Mouse (Mus musculus) intestine, embryonic 16.5 days (tissue): ENCODE results near the gene Zfp101. TPM values are rescaled to one million over a fixed set of nuclear protein-coding genes. Genes with fewer than 3 reads are reported as not detected.

Experiments
- ATAC-seq: fragments of 200-750 bp; cut with Nextera tagmentation; 2 replicates; pipeline ENCODE4 v1.8.0; 2017; ENCODE audit warnings: moderate TSS enrichment, moderate library complexity
- H3K27ac ChIP-seq: fragments of 300-500 bp; sonication (generic); 2 replicates; pipeline ENCODE4 v1.5.1; 2014; ENCODE audit warnings: mild to moderate bottlenecking, low read length
- H3K27me3 ChIP-seq: fragments of 300-500 bp; sonication (generic); replicated peaks from 2 replicates; pipeline ENCODE4 v1.6.1; 2014; ENCODE audit warnings: low read length, control low read depth, mixed read lengths; ENCODE audit not compliant: control insufficient read depth, insufficient read depth
- H3K36me3 ChIP-seq: fragments of 300-500 bp; sonication (generic); 2 replicates; pipeline ENCODE4 v1.6.1; 2014; ENCODE audit warnings: low read length, control low read depth; ENCODE audit not compliant: control insufficient read depth, insufficient read depth
- H3K4me1 ChIP-seq: fragments of 300-500 bp; sonication (generic); 2 replicates; pipeline ENCODE4 v1.6.1; 2014; ENCODE audit warnings: low read length, control low read depth, mixed read lengths; ENCODE audit not compliant: control insufficient read depth, insufficient read depth
- H3K4me2 ChIP-seq: fragments of 300-500 bp; sonication (generic); 2 replicates; pipeline ENCODE4 v1.6.1; 2014; ENCODE audit warnings: low read depth, low read length, control low read depth
- H3K4me3 ChIP-seq: fragments of 300-500 bp; sonication (generic); 2 replicates; pipeline ENCODE4 v1.5.1; 2014; ENCODE audit warnings: mild to moderate bottlenecking, low read length
- H3K9ac ChIP-seq: fragments of 300-500 bp; sonication (generic); 2 replicates; pipeline ENCODE4 v1.6.1; 2014; ENCODE audit warnings: low read depth, low read length
- H3K9me3 ChIP-seq: fragments of 300-500 bp; sonication (generic); 2 replicates; pipeline ENCODE4 v1.6.1; 2016; ENCODE audit warnings: low read length, control low read depth; ENCODE audit not compliant: control insufficient read depth
- WGBS: fragments of 180-500 bp; shearing (Covaris S2); extraction: QIAGEN DNeasy Blood & Tissue Kit; methylation state at CpG from one replicate; pipeline ENCODE4 v1.1.7; 2014; 5-methylcytosine and 5-hydroxymethylcytosine counted together
- polyA plus RNA-seq: library from polyadenylated mRNA; unstranded; fragments of >200 nt; fragmentation: Nextera tagmentation; extraction: Ambion mirVana; gene quantifications from 2 replicates; pipeline ENCODE4 v1.2.1, GENCODE M21; 2015

The Zfp101 gene
- 8.3 and 9.5 TPM in 2 replicates for polyA plus RNA-seq

GRCm38 (mm10) chr17:33394182-33395034, at the start of gene Zfp101:
Gene Zfp101, minus strand, starts transcription at chr17:33394641.
- H3K36me3 ChIP-seq = no peaks in the 10 kb centered on the region
- H3K27ac ChIP-seq = 0 out of 2 replicates have a peak within 1 kb of the TSS, but pooled peaks have one; percentile 59
- 0 out of 2 replicates have a peak, but pooled peaks cover 3% of the 10 kb centered on the region for H3K27me3 ChIP-seq
- H3K9me3 ChIP-seq = no peaks in the 10 kb centered on the region
- under 1% methylated on average over 44 of the region's 44 CpGs for WGBS
- H3K4me1 ChIP-seq = peaks cover 7% of the 10 kb centered on the region
- ATAC-seq = peak; percentile 100
- H3K9ac ChIP-seq = peak within 1 kb of the TSS; percentile 85
- peak within 1 kb of the TSS; percentile 57 for H3K4me2 ChIP-seq
- H3K4me3 ChIP-seq = peak within 1 kb of the TSS; percentile 92

GRCm38 (mm10) chr17:33441159-33441558, 46.7 kb upstream of the Zfp101 start:
- H3K4me1 ChIP-seq = no peaks in the 10 kb centered on the region
- no peaks in the 10 kb centered on the region for H3K27me3 ChIP-seq
- no peaks in the 10 kb centered on the region for H3K9me3 ChIP-seq
- no peak overlapping the region for H3K4me3 ChIP-seq
- ATAC-seq = no peak
- H3K4me2 ChIP-seq = no peak overlapping the region
- H3K27ac ChIP-seq = no peak overlapping the region
- H3K9ac ChIP-seq = no peak overlapping the region
- H3K36me3 ChIP-seq = no peaks in the 10 kb centered on the region

DNA sequence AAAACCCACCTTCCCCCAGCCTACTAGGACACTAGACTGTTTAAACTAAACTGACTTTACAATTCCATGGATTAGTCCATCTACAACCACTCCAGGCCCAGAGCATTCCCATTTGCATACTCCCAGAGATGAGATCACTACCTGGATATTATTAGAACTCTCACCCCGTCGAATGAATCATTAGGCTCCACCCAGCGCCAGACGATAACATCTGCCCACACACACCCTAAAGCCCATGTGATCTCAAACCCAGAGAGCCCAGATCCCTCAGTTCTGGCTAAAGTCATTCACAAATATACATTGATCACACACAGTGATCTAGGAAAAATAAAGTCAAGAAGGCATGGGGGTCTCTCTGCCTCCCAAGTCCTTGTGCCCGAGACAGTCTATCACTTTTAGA, 45.5 kb upstream of the Zfp101 start:
- no peaks in the 10 kb centered on the region for H3K36me3 ChIP-seq
- H3K4me3 ChIP-seq = no peak overlapping the region
- no peaks in the 10 kb centered on the region for H3K27me3 ChIP-seq
- peak; percentile 63 for ATAC-seq
- H3K4me1 ChIP-seq = no peaks in the 10 kb centered on the region
- no peak overlapping the region for H3K27ac ChIP-seq
- H3K9me3 ChIP-seq = no peaks in the 10 kb centered on the region
- no peak overlapping the region for H3K4me2 ChIP-seq
- WGBS = 47% methylated on average over 5 of the region's 5 CpGs
- no peak overlapping the region for H3K9ac ChIP-seq

- no peak overlapping the region for H3K27ac ChIP-seq
- H3K36me3 ChIP-seq = no peaks in the 10 kb centered on the region
- no peak overlapping the region for H3K9ac ChIP-seq
- H3K27me3 ChIP-seq = no peaks in the 10 kb centered on the region
- 0 out of 2 replicates have a peak, but pooled peaks have one; percentile 48 for ATAC-seq
- no peak overlapping the region for H3K4me2 ChIP-seq
- 64% methylated on average over 1 of the region's 1 CpGs for WGBS
- no peaks in the 10 kb centered on the region for H3K4me1 ChIP-seq
- H3K4me3 ChIP-seq = no peak overlapping the region
- no peaks in the 10 kb centered on the region for H3K9me3 ChIP-seq
These were observed 44.7 kb upstream of the Zfp101 start for GRCm38 (mm10) chr17:33439148-33439547.

GRCm38 (mm10) chr17:33432019-33432946, 37.8 kb upstream of the Zfp101 start, which contains the start of gene Actl9:
Gene Actl9, plus strand, starts transcription at chr17:33432896.
- Histone ChIP-seq H3K4me2 (no peak within 1 kb of the TSS), H3K27me3 (no peaks in the 10 kb centered on the region), H3K9ac (no peak within 1 kb of the TSS), H3K27ac (no peak within 1 kb of the TSS), H3K36me3 (no peaks in the 10 kb centered on the region), H3K4me3 (no peak within 1 kb of the TSS), H3K4me1 (no peaks in the 10 kb centered on the region), H3K9me3 (no peaks in the 10 kb centered on the region)
- WGBS = 82% methylated on average over 3 of the region's 3 CpGs
- no peak for ATAC-seq

DNA sequence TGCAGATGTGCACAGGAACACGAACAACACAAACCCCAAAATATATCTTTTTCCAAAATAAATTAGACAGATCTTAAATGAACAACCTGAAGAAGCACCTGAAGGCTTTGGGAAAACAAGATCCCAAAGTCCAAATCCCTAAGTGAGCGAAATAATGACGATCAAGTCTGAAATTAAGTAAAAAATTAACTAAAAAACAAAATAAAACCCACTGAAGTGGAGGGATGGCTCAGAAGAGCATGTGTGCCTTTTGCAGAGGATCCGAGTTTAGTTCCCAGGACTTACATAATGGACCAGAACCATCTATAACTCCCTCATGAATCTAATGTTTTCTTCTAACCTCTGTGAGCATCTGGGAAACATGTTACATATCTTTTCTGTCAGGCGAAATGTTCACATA, 2.2 kb downstream of the Zfp101 start:
- Histone ChIP-seq H3K36me3 (no peaks in the 10 kb centered on the region), H3K4me1 (peaks cover 7% of the 10 kb centered on the region), H3K27me3 (0 out of 2 replicates have a peak, but pooled peaks cover 3% of the 10 kb centered on the region), H3K27ac (no peak overlapping the region), H3K4me3 (no peak overlapping the region), H3K9me3 (no peaks in the 10 kb centered on the region), H3K9ac (no peak overlapping the region), H3K4me2 (no peak overlapping the region)
- 92% methylated on average over 5 of the region's 5 CpGs for WGBS
- no peak for ATAC-seq

- Histone ChIP-seq H3K9me3 (no peaks in the 10 kb centered on the region), H3K36me3 (peaks cover 13% of the 10 kb centered on the region; the same call in 1 of the 2 replicates), H3K27ac (no peak overlapping the region), H3K27me3 (no peaks in the 10 kb centered on the region), H3K4me3 (no peak overlapping the region), H3K9ac (no peak overlapping the region), H3K4me1 (no peaks in the 10 kb centered on the region), H3K4me2 (no peak overlapping the region)
- no peak for ATAC-seq
These were observed 8.7 kb downstream of the Zfp101 start for GRCm38 (mm10) chr17:33385705-33386104.

GRCm38 (mm10) chr17:33372795-33373194, 21.6 kb downstream of the Zfp101 start:
- H3K4me2 ChIP-seq = no peak overlapping the region
- H3K4me3 ChIP-seq = no peak overlapping the region
- no peaks in the 10 kb centered on the region for H3K27me3 ChIP-seq
- H3K36me3 ChIP-seq = peaks cover 4% of the 10 kb centered on the region; the same call in 1 of the 2 replicates
- WGBS = 80% methylated on average over 3 of the region's 3 CpGs
- no peak for ATAC-seq
- H3K9me3 ChIP-seq = no peaks in the 10 kb centered on the region
- H3K4me1 ChIP-seq = no peaks in the 10 kb centered on the region
- H3K9ac ChIP-seq = no peak overlapping the region
- no peak overlapping the region for H3K27ac ChIP-seq
